Mouse (Mus musculus) gastrocnemius, adult 18-20 months (tissue): ENCODE measurements at regions not wholly inside any gene's neighbourhood (a gene's known extent, or its start where the extent isn't known, plus 50 kb on each side); places are given as distances from the start of the nearest gene placed in this dataset. TPM values are rescaled to one million over a fixed set of nuclear protein-coding genes. Genes with fewer than 3 reads are reported as not detected.

Experiments used
- DNase-seq: peaks from one replicate; pipeline ENCODE4 v3.0.0; 2021; ENCODE audit warnings: low spot score
- microRNA-seq: library from miRNA; unstranded; fragments of <30 nt; microRNA quantifications from one replicate; pipeline ENCODE4 v1.2.0, GENCODE M21; 2021

DNA sequence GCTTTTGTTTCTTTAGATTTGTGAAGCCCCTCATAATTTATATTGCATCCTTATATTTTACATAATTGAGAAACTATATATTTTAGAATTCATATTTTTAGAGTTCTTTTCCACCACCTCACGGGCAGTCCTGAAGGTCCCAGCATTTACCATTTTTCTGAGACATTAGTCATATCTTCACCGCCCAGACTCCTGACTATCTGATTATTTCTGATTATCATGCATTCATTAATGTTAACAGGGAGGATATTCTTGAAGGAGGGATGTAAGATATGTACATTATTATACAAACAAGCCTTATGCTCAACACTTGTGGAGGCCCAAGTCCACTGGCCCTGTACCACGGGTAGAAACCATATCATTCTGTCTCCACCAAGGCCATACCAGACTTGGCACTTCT is 743.4 kb downstream of the Hace1 start:
- DNase-seq, result no peak

- DNase-seq, result no peak
These were observed 751.4 kb downstream of the Hace1 start for GRCm38 (mm10) chr10:46329052-46329451.

GRCm38 (mm10) chr10:46331599-46332283 is 754.1 kb downstream of the Hace1 start:
- no peak for DNase-seq

- DNase-seq, result no peak
These were observed 755.6 kb downstream of the Hace1 start for GRCm38 (mm10) chr10:46333231-46333630.

- no peak for DNase-seq
These were observed 767.7 kb downstream of the Hace1 start for GRCm38 (mm10) chr10:46345315-46345714.

- DNase-seq, result no peak
These were observed 772.0 kb downstream of the Hace1 start for GRCm38 (mm10) chr10:46349613-46350012.

GRCm38 (mm10) chr10:46350196-46350595 is 772.6 kb downstream of the Hace1 start:
- no peak for DNase-seq

- no peak for DNase-seq
These were observed 779.1 kb downstream of the Hace1 start for GRCm38 (mm10) chr10:46356775-46357174.

- no peak for DNase-seq
These were observed 796.3 kb downstream of the Hace1 start for GRCm38 (mm10) chr10:46373715-46374475.

DNA sequence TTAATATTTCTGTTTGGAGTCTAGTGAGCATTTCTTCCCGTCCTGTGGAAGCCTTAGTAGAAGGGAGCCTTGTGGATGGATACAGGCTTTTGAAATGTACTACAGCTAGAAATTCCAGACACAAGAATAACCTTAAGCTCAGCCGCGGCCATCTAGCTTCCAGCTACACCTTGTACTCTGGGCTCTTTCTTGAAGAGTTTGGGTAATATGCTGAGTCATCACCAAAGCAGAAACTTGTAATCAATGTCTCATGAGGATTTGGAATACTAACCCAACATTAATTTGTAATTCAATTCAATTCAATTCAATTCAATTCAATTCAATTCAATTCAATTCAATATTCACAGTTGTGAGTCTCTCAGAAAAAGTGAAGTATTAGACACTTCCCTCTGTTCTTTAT is 797.0 kb downstream of the Hace1 start:
- DNase-seq, result no peak

- no peak for DNase-seq
These were observed 819.5 kb downstream of the Hace1 start for GRCm38 (mm10) chr10:46397089-46397488.

GRCm38 (mm10) chr10:46403883-46404282 is 826.3 kb downstream of the Hace1 start:
- DNase-seq, result no peak

Small RNA genes in the stretch of these regions (microRNA-seq; reads per million reads assigned to microRNA genes)
- gene Gm27410, result not detected
